Mouse (Mus musculus) lung, postnatal 14 days (tissue): ENCODE results near the gene Myadml2.

ENCODE experiments used
- DNase-seq: peaks from one replicate; pipeline ENCODE4 v3.0.0; 2021

Myadml2 gene

DNA sequence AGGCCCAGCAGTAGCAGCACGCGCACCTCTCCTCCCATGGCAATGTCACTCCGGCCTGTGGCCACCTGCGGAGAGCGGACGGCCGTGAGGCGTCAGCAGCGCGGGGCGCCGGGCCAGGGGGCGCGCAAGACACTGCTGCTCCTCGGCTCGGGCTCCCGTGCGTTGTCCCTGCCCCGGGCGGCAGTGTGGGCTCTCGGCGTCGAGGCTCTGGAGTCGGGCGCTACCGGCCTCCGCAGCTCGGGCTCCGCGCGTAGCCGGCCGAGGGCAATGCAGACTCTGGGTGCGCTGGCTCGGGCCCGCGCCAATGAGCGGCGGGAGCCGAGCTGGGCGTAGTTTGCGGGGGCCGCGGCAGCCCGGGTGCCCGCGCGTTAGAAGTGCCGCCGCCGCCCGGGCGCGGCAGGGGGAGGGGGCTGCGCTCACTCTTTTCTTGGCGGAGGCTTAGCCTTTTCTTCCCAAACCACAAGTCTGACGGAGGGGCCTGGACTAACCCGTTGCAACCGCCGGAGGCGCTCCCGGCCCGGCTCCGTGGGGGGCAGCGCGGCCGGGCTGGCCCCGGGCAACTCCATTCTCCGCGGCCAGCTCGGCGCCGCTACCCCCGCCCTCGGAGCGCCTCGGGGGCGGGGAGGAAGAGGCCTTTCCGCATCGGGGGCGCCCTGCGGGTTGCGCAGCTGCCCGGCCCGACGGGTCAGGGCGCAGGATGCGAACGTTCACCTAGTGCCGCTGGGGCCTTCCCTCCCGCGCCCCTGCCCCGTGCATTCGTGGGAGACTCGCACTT lies 12.5 kb upstream of the Myadml2 start:
- peak; percentile 46 for DNase-seq

- no peak for DNase-seq
These were observed 11.7 kb upstream of the Myadml2 start for GRCm38 (mm10) chr11:120659509-120660300.

DNA sequence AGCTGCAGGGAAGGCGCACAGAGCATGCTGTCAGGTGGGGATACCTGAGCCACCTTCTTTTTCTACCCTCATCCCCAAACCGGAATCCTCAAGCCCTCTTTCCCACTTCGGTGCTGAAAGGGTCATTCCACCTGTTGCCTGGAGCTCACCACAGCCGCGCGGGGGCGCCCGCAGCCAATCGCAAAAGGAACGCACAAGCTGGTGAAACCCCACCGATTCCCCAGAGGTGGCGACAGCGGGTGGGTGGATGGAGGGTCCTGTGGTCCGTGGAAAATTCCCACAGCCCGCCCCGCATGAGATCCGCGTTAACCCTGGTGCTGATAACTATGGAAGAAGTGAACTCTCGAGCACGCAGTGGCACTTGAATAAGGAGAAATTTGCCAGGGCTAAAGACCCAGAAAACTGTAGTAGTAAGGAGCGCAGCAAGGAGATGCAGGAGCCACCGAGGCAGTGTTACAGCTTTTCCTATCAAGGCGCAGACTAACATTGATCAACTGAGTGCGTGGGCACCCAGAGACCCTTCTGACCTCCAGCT lies 11.0 kb upstream of the Myadml2 start:
- DNase-seq, result peak; percentile 89

DNA sequence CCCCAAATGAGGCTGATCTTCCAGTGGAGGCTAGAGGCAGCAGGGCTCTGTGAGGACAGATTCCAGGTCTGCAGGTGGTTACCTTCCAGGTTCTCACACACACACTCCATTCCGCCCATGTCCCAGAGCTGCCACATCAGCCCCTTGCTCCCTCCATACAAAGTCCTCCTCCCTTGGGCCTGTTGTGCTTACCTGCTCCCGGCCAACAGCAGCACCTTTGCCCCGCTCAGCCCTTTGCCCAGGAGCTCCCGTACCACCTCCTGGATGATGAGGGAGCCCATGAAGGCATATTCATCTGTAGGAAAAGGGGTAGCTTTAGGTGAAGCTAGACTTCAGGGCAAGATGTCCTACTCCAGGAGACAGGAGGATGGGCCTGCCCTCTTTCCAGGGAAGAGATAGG lies 9.3 kb upstream of the Myadml2 start:
- no peak for DNase-seq

DNA sequence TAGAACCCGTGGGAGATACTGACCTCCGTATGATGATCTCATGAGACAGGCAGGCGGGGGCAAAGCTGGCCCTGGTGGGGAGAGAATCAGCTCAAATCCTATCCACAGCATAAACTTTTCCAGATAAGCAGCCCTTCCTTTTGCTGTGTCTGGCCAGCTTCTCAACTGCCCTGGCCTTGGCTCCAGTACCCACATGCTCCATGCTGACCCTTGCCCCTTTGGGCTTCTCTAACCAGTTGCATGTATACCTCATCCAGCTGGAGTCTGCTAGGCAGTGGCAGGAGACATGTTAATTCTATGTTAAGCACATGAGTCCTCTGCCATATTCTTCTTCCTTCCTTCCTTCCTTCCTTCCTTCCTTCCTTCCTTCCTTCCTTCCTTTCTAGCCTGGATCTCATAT lies 6.8 kb upstream of the Myadml2 start:
- no peak for DNase-seq

DNA sequence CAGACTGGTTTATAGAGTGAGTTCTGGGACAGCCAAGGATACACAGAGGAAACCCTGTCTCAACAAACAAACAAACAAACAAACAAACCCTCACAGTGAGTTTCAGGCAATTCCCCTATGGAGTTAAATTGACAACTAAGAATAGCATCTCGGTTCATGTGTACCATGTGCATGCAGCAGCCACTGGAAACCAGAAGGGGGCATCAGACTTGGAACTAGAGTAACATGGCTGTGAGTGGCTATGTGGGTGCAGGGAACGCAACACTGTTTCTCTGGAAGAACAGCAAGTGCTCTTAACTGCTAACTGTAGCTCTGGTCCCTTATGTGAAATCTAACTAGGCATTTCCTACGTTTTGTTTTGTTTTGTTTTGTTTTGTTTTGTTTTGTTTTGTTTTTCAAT lies 3.9 kb upstream of the Myadml2 start:
- DNase-seq, result no peak

DNA sequence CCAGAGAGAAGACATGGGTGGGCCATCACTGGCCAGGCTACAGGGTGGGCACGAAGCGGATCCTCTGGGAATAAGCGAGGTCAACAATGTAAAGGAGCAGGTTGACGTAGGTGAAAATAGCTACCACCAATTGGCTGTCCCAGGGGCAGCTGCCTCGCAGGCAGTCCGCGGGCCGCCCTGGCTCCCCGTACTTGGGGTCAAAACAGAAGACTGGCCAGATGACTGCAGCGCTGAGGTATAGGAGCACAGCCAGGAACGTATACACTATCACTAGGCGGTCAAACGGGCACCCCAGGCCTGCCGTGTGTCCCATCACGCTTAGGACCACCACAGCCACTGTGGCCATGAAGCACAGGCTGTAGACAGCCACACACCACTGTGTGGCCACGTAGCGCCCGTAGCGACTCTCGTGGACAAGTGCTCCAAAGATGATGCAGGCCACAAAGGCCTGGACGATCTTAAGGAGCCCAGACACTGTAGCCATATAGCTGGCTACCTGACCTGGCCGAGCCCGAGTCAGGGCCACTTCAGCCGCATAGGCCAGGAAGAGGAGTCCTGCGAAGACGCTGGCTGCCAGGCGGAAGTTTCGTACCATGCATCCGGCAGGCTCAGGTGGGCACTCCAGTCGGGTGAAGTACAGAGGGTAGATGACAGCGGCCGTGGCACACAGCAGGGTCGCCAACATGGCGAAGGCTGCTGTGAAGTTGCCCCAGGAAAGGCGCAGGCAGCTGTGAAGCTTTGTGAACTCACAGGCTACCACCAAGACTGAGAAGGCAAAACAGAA lies 719 bp downstream of the Myadml2 start:
- DNase-seq, result no peak

GRCm38 (mm10) chr11:120643601-120643987 lies 4.4 kb downstream of the Myadml2 start, which contains the start of gene Pycr1:
Gene Pycr1 (minus strand): TSS chr11:120643769.
- peak; percentile 94 for DNase-seq

DNA sequence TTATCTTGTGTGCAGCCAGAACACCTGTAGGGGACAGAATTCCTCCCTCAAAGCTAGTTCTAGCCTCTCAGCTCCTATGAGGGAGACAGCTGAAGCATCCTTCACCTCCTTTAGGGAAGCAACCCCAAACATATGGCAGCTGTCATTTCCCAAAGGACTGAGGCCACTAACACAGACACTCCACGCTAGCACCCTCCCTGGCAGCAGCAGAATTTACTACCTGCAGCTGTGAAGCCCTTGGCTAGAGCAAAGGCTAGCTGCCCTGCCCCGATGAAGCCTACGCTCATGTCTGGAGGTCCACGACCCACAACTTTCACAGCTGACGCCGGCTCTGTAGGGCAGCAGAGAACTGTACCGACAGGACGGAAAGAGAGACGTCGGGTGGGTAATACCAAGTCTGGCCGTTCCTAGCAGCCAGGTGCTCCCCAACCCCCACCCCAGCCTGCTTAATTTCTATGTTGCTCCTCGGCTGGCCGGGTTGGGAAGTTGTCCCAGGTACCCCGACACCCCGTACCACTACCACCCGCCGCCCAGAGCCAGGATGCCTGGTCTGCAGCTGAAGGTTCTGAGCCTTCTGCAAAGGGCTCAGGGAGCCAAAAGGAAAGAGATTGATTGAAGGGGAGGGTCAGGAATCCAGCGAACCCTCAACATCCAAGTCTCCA lies 4.9 kb downstream of the Myadml2 start:
- DNase-seq, result no peak

DNA sequence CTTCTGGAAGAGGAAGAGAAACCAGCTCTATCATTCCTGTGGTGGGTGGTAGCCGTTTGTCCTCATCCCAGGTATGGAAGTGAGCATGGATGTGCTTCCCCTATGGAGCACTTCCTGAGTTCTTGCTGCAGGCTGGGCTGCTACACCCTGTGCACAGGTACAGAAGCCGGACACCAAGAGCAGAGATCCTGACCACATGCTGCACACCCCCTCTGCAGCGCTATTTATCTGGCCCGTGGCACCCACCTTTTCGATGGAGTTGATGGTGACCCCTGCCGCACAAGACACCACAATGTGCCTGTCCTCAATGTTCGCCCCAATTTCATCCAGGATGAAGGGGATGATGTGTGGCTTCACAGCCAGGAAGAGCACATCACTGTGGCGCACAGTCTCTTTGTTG lies 6.1 kb downstream of the Myadml2 start:
- no peak for DNase-seq

DNA sequence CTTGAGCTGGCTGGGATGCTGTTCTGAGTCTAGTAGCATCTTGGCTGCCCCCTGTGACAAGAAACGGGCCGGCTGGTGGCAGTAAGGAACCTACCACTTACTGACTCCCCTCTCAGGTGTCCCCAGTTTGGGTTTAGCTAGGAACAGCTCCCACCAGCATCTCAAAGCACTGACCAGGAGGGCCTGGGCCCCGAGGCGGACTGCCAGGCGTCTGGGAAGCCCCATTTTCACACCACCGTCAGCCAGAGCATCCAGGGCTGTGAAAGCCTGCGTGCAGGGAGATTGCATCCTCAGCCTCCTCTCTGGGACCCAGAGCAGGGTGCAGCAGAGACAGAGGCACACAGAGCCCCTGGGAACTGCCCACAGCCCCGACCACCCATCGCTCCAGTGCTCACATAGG lies 6.7 kb downstream of the Myadml2 start:
- DNase-seq, result no peak

DNA sequence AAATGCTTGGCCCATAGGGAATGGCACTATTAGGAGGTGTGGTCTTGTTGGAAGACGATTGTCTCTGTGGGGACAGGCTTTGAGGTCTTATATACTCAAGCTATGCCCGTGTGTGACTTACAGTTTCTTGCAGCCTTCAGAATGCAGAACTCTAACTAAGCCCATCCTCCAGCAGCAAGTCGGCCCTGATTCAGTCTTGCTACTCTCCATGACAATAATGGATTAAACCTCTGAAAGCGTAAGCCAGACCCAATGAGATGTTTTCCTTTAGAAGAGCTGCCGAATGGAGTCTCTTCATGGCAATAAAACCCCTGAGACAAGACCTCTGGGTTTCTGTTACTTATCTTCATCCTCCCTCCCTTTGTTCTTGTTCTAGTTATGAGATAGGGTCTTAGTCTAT lies 13.1 kb downstream of the Myadml2 start:
- DNase-seq, result no peak

GRCm38 (mm10) chr11:120633520-120634343 lies 14.2 kb downstream of the Myadml2 start, which contains the start of gene Mafg:
Gene Mafg (minus strand): TSS chr11:120633600.
- DNase-seq, result peak; percentile 93

DNA sequence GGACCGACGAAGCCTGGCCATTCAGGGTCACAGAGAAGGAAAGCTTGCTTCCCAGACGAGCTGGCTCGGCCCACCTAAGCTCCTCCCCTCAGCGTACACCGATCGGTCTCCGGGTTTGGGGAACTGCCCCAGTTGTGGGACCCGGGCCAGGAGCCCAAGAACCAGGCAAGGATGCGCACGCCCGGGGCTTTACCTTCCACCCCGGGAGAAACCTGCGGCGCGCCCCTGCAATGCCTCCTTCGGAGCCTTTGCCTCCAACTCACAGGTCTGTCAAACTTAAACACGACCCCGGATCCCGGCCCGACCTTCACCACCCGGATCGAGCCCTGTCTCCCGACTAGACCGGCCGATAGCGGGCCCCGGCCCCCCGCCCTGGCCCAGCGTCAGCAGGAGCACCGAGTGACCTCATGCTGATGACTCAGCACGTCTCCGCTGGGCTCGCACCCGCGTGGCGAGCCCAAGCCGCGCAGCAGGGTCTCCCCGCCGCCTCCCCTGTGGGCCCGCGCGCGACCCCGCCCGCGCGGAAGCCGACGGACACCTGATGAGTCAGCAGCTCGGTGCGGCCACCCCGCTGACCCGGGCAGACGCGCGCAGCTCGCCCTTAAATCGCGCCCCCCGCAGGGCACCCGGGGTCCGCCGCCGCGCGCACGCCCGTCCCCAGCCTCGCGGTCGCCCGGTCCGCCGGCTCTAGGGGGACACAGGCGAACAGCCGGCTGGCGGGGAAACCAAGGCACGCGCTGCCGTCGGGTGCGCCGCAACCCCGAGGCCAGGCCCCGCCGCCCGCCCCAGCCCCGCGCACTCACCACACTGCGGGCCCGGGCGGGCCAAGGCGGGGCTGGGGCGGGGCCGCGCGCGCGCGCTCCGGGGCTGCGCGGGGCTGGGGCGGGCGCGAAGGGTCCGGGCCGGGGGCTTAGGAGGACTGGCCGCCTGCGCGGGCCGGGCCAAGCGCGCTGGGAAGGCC lies 15.1 kb downstream of the Myadml2 start:
- DNase-seq, result peak; percentile 72

- no peak for DNase-seq
These were observed 16.1 kb downstream of the Myadml2 start for GRCm38 (mm10) chr11:120631726-120632448.

DNA sequence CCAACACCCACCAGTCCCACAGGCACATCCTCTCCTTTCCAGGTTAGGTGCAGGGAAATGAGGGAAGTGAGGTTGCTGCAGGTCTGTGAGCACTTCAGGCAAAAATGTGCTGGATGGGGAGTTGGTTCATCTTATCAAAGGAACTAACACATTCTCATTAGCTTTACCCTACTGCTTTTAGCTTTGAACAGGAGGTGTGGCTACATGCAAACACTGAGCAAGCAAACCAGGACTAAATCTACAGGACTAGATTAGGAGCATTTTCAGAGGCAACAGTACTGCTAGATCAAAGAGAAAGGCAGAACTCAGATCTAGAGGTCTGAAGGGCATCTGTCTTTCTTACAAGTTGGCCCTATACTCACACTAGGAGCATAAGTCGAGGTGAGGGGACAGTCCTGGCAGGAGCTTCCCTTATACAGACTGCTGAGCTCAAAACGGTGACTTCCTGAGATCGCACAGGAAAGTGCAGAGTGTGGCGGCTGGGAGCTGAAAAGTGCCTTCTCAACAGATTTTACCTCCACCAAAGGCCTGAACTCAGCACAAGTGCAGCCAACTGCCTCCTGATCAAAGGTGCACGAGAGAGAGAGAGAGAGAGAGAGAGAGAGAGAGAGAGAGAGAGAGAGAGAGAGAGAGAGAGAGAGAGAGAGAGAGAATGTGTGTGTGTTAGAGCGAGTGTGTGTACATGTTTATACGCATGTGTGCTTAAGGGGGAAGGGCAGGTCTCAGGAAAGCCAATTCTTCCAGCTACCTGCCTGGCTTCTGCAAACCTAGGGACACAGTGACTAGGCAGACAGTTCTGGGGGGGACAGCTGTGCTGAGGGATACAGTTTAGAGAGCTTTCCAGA lies 16.9 kb downstream of the Myadml2 start:
- no peak for DNase-seq

- DNase-seq, result peak; percentile 49
These were observed 17.5 kb downstream of the Myadml2 start for GRCm38 (mm10) chr11:120630401-120630871.

GRCm38 (mm10) chr11:120629911-120630310 lies 18.0 kb downstream of the Myadml2 start:
- DNase-seq, result peak; percentile 39

- DNase-seq, result peak; percentile 45
These were observed 18.6 kb downstream of the Myadml2 start for GRCm38 (mm10) chr11:120629341-120629730.
